Mouse (Mus musculus) ES-Bruce4 (cell line): ENCODE measurements around the gene Sept12.

Experiments used
- CTCF ChIP-seq: IDR thresholded peaks from one replicate; pipeline ENCODE4 v1.8.1; 2011; ENCODE audit warnings: low read depth, low read length
- EP300 ChIP-seq: IDR thresholded peaks from 2 replicates; pipeline ENCODE4 v1.6.1; 2011; ENCODE audit warnings: low read depth, low read length; ENCODE audit not compliant: insufficient read depth

DNA sequence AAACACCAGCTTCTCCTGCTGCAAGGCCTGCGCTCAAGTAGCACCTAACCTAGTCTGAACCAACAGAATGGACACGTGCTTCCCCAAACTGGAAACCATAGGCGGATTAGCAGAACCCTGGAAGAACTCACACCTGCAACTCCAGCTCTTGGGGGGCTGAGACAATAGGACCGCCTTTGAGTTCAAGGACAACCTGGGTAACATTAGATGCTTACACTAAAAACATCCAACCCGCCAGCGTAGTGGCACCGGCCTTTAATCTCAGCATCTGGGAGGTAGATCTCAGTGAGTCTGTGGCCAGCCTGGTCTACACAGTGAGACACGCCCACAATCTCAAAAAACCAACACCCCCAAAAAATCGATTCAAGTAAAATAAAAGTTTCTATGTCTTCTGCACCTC is 34.3 kb downstream of the Sept12 start:
- TF ChIP-seq EP300 (no peak), CTCF (no peak)
